Mouse (Mus musculus): ENCODE results near the gene Emp2.
A peak's percentile ranks its signal among the peaks of the same experiment; 100 is the strongest.

Gene Emp2

GRCm38 (mm10) chr16:10313646-10314088 is at the start of gene Emp2:
TSS of gene Emp2 (minus strand) at chr16:10313968.
- DNase-seq (ENCODE audit: low read depth) = no peak

GRCm38 (mm10) chr16:10363061-10363460 is 49.3 kb upstream of the Emp2 start:
- no peak for DNase-seq (ENCODE audit: low read depth)

- DNase-seq (ENCODE audit: low read depth) = no peak
These were observed 45.5 kb upstream of the Emp2 start for GRCm38 (mm10) chr16:10359241-10359640.

- peak; percentile 42 for DNase-seq (ENCODE audit: low read depth)
These were observed 44.5 kb upstream of the Emp2 start for GRCm38 (mm10) chr16:10358010-10358934.

- DNase-seq (ENCODE audit: low read depth) = no peak
These were observed 41.2 kb upstream of the Emp2 start for GRCm38 (mm10) chr16:10355004-10355403.

GRCm38 (mm10) chr16:10351050-10351636 is 37.4 kb upstream of the Emp2 start:
- no peak for DNase-seq (ENCODE audit: low read depth)

GRCm38 (mm10) chr16:10349876-10350275 is 36.1 kb upstream of the Emp2 start:
- DNase-seq (ENCODE audit: low read depth) = no peak

- no peak for DNase-seq (ENCODE audit: low read depth)
These were observed 35.7 kb upstream of the Emp2 start for GRCm38 (mm10) chr16:10349436-10349835.

GRCm38 (mm10) chr16:10347551-10347950 is 33.8 kb upstream of the Emp2 start:
- DNase-seq (ENCODE audit: low read depth) = no peak

GRCm38 (mm10) chr16:10341110-10341509 is 27.3 kb upstream of the Emp2 start:
- no peak for DNase-seq (ENCODE audit: low read depth)

GRCm38 (mm10) chr16:10339930-10340329 is 26.2 kb upstream of the Emp2 start:
- DNase-seq (ENCODE audit: low read depth) = no peak

- DNase-seq (ENCODE audit: low read depth) = no peak
These were observed 24.8 kb upstream of the Emp2 start for GRCm38 (mm10) chr16:10338601-10339000.

- DNase-seq (ENCODE audit: low read depth) = no peak
These were observed 23.8 kb upstream of the Emp2 start for GRCm38 (mm10) chr16:10337422-10338197.

- no peak for DNase-seq (ENCODE audit: low read depth)
These were observed 23.0 kb upstream of the Emp2 start for GRCm38 (mm10) chr16:10336454-10337421.

- DNase-seq (ENCODE audit: low read depth) = no peak
These were observed 22.2 kb upstream of the Emp2 start for GRCm38 (mm10) chr16:10335953-10336352.

- no peak for DNase-seq (ENCODE audit: low read depth)
These were observed 19.0 kb upstream of the Emp2 start for GRCm38 (mm10) chr16:10332732-10333131.

GRCm38 (mm10) chr16:10330586-10331495 is 17.1 kb upstream of the Emp2 start:
- DNase-seq (ENCODE audit: low read depth) = no peak

GRCm38 (mm10) chr16:10327563-10328333 is 14.0 kb upstream of the Emp2 start:
- no peak for DNase-seq (ENCODE audit: low read depth)

GRCm38 (mm10) chr16:10319914-10320569 is 6.3 kb upstream of the Emp2 start:
- no peak for DNase-seq (ENCODE audit: low read depth)

All from c-Kit-positive CD71-negative TER-119-negative erythroid progenitor cells, embryonic 14.5 days (primary cell).